Mouse (Mus musculus) spleen, postnatal 4 days (tissue): Measurements from ENCODE around the gene Snx4.

Source experiments
- DNase-seq, 2 experiments: peaks; one replicate each; pipeline ENCODE4 v3.0.0; 2022; ENCODE audit warnings: low spot score in 2 of 2

Gene Snx4

DNA sequence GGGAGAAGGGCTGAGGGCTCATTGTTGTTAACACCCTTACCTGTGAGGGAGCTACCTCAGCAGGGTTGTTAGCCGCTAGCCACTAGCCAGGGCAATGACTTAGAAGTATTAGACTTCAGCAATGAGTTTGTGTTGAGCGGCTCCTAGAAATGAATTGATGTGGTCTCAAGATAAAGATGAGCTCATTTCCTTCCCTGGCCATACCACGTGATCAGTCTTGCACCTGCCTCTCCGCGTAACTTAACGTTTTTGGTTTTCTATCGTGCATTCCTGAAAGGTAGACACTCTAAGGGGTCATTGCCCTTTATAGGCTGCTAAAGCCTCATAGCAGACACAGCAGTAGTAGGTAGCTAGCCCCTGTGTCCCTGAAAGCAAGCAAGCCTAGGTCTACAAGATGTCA, 92.4 kb downstream of the Snx4 start:
- DNase-seq: no peak

DNA sequence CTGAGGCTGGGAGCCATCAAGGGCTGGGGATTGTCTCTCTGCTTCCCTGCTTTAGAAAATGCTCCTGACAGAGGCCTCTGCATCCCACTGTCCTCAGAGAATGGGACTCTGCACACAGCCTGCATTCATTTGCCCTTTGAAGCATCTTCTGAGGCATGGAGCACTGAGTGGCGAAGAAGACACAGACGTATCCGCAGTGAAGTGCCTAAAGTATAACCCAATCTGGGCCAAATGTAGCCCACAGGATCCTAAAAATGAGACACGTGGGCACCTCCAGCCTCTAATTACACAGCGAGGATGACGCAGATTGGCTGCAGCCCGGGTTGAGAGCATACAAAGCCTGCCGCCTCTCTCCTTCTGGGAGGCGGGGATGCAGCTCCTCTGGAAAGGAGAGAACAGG, 93.1 kb downstream of the Snx4 start:
- no peak for DNase-seq

DNA sequence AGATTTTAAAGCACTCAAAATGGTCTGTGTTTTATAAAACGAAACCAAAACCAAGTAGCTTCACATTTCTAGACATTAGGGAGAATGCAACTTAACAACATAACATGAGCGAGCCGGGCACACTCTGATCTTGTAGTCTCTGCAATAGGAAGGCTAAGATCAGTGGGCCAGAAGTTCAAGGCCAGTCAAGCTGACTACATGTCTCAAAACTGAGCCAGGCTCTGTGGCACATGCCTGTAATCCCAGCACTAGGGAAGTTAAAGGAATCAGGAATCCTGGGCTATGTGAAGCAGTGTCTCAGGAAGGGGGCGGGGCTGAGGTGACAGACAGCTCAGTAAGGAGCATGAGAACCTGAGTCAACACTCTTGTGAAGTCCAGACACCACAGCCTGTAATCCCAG, 93.6 kb downstream of the Snx4 start:
- no peak for DNase-seq

DNA sequence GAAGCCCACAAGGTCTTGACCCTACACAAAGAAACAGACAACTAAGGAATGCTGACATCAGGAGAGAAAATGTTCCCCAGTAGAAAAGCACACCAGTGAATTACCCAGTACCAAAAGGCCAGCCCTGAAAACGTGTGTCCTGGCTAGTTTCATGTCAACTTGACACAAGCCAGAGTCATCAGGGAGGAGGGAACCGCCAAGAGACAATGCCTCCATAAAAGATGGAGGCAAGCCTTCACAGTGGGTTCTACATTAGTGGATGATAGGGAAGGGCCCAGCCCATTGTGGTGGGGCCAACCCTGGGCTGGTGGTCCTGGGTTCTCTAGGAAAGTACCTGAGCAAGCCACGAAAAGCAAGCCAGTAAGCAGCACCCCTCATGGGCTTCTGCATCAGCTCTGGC, 95.1 kb downstream of the Snx4 start:
- no peak for DNase-seq

DNA sequence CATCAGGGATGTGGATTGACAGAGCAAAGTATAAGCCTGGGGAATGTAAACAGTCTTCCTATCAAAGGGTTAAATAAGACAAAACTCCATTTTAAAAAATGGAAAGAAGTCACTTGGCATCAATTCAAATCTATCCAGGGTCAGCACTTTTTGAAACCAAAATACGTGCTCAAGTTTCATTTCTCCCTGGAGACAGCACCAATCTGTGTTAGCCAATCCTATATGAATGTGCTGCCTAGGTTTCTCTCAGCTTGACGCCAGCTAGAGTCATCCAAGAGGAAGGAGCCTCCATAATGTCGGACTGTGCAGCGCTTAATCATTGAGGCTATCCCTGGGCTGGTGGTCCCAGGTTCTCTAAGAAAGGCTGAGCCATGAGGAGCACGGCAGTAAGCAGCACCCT, 95.9 kb downstream of the Snx4 start:
- no peak for DNase-seq
